Mouse (Mus musculus) thymus, adult 18-20 months (tissue): Measurements from ENCODE around the gene Vmn1r9.
"Not testable (repeated sequence)": the region's sequence is repeated elsewhere in the genome, so short reads cannot be mapped to it uniquely, and the experiment has no call there.

Experiments
- DNase-seq, 2 experiments: peaks; one replicate each; pipeline ENCODE4 v3.0.0; 2022; ENCODE audit warnings: mixed read lengths in 2 of 2

The Vmn1r9 gene

GRCm38 (mm10) chr6:57066487-57066886 is at the start of gene Vmn1r9:
Vmn1r9 (plus strand) TSS chr6:57066787.
- DNase-seq = no peak

DNA sequence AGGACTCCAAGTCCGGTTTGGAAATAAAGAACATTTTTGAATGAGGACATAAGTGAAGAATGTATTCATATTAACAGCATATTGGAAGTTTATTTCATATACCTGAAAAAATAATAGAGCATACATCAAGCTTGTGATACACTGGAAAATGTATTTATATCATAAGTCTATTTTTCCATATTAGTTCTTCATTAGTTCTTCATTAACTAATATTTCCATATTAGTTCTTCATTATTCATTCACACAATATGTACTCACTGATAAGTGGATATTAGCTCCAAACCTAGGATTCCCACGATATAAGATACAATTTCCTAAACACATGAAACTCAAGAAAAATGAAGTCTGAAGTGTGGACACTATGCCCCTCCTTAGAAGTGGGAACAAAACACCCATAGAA is 41.4 kb upstream of the Vmn1r9 start, which contains the start of gene Vmn1r7:
Vmn1r7 (minus strand) TSS at position 101 of the 400 bp plus-strand sequence.
- not testable (repeated sequence) for DNase-seq

- DNase-seq = no peak
Observed at GRCm38 (mm10) chr6:57031984-57032383, 34.6 kb upstream of the Vmn1r9 start, which contains the start of gene Vmn1r8. Vmn1r8 (plus strand) TSS chr6:57032284.

DNA sequence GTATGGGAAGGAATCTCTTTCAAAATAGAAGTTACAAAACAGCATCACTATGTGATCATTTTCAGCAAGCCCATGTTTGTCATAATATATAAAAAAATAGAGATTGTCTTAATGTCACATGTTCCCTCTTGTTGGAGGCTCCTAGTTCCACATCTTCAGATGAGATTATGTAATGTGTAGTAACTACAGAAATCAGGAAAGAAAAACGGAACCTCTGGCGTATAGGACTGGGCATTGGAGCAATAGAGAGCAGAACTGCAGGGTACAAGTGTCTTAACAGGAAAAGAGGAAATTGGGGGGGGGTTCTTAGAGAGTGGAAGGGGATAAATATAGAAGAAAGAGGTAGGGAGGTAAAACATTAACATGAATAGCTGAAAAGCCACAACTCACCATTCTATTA is 31.9 kb upstream of the Vmn1r9 start:
- DNase-seq = no peak

GRCm38 (mm10) chr6:57063730-57064129 is 2.9 kb upstream of the Vmn1r9 start:
- no peak for DNase-seq

DNA sequence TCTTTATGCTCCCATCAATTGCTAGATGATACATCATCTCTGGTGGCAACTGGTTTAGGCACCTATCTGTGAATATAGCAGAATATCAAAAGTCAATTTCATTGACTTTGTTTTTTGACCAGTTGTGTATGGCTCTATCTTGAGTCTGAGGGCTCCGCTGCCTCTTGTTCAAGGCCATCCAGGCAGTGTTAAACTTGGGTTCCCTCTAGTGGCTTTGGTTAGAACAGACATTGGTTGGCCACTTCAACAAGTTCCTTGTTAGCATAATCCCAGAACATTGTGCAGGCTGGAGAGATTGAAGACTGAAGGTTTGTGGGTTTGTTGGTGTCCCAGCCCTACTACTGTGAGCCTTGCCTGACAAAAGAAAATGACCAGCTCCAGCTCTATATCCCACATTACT is 39.8 kb downstream of the Vmn1r9 start:
- DNase-seq = no peak

DNA sequence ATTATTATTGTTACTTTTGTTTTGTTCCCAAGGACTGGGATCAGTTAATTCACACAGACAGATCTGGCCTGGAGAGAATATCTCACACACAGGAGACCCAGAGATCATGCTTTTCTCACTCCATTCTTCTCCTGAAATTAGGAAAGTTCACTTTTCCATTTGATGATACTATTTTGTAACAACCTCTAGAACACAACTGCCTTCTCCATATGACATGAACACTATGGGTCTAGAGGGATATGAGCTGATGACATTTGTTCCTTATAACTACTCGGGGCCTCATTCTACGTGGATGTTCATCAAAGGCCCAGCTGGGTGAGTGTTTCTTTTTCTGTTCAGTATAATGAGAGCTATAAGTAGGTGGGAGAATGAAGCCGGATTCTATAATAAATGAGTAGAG is 42.6 kb downstream of the Vmn1r9 start, which contains the start of gene Vmn1r10:
Vmn1r10 (plus strand) TSS at position 301 of the 400 bp plus-strand sequence.
- DNase-seq = no peak
